Comparison of ENCODE assay signal across 21 mouse cellular contexts in the genomic region with DNA sequence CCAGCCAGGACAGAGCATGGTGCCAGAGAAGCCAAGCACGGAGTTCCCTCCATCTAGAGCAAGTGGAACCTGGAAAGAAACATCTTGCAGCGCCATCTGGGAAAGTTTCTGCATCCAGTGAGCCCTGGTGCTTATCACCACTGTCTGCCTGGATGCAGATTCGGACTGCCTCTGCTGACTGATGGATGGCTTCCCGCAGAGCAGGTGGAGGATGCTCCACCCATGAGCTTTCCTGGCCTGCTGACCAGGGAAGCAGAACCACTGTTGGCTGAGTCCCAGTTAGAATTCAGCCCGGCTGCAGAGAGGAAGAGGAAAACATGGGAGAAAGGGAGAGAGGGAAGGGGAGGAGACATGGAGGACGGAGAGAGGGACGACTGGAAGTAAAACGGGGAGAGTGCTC. TPM values are rescaled to one million over a fixed set of nuclear protein-coding genes. Genes with fewer than 3 reads are reported as not detected.
DNase-seq lines count a peak whose midpoint lies in the region; ATAC-seq and TF ChIP-seq lines count a peak whose summit lies in the region.
"Had no signal": no experiment of that assay in that cellular context is flagged by ENCODE, and none has a peak within 500 bp of the region (broad histone marks: within the 10 kb centered on the region; RNA-seq: fewer than 3 reads in every experiment).

No protein-coding gene starts in this region.

- 57% methylated on average over 8 of the region's 8 CpGs for WGBS in heart, embryonic 12.5 days
- 53% methylated on average over 8 of the region's 8 CpGs for WGBS in lung, postnatal 0 days

- no peak for ATAC-seq in heart, embryonic 12.5 days (ENCODE audit: insufficient number of reproducible peaks, low FRiP score)
- ATAC-seq in lung, postnatal 0 days = no peak
- ATAC-seq: activated CD4-positive, CD25-positive, alpha-beta regulatory T cell, adult 4 months; midbrain, embryonic 13.5 days had no signal

- peaks cover 48% of the 10 kb centered on the region for H3K27me3 ChIP-seq in heart, embryonic 12.5 days (replicated peaks)
- no peaks in the 10 kb centered on the region for H3K27me3 ChIP-seq in lung, postnatal 0 days (replicated peaks; ENCODE audit: insufficient read depth, low read length)
- H3K27me3 ChIP-seq: liver, embryonic 13.5 days; midbrain, embryonic 13.5 days; neural tube, embryonic 15.5 days had no signal

- no peak overlapping the region for H3K4me2 ChIP-seq in heart, embryonic 12.5 days
- no peak overlapping the region for H3K4me2 ChIP-seq in lung, postnatal 0 days (replicated peaks; ENCODE audit: low read depth, low read length)
- H3K4me2 ChIP-seq: heart, embryonic 13.5 days; hindbrain, embryonic 12.5 days; limb, embryonic 12.5 days; liver, embryonic 13.5 days; midbrain, embryonic 13.5 days; neural tube, embryonic 15.5 days had no signal

- intact Hi-C loops in heart, postnatal 25 days (cut with DNase I) = no loop called here

- no peak overlapping the region for H3K4me3 ChIP-seq in heart, embryonic 12.5 days
- H3K4me3 ChIP-seq in lung, postnatal 0 days (ENCODE audit: low read depth, low read length) = no peak overlapping the region
- H3K4me3 ChIP-seq: heart, embryonic 13.5 days; hindbrain, embryonic 12.5 days; left cerebral cortex, adult 2 months; limb, embryonic 12.5 days; liver, embryonic 13.5 days; midbrain, embryonic 13.5 days; myocyte; neural tube, embryonic 15.5 days had no signal

- H3K4me1 ChIP-seq in heart, embryonic 12.5 days (replicated peaks) = no peaks in the 10 kb centered on the region
- H3K4me1 ChIP-seq in lung, postnatal 0 days (ENCODE audit: insufficient read depth, low read depth, low read length) = 0 out of 2 replicates have a peak, but pooled peaks cover 3% of the 10 kb centered on the region
- H3K4me1 ChIP-seq: heart, embryonic 13.5 days; neural tube, embryonic 15.5 days had no signal

- H3K9ac ChIP-seq in heart, embryonic 12.5 days = no peak overlapping the region
- no peak overlapping the region for H3K9ac ChIP-seq in lung, postnatal 0 days (replicated peaks; ENCODE audit: low read depth)
- H3K9ac ChIP-seq: heart, embryonic 13.5 days; hindbrain, embryonic 12.5 days; limb, embryonic 12.5 days; liver, embryonic 13.5 days; midbrain, embryonic 13.5 days; neural tube, embryonic 15.5 days had no signal

- TF ChIP-seq CTCF in lung, postnatal 0 days (IDR thresholded peaks at IDR 0.05) = no peak

- no peak overlapping the region for H3K27ac ChIP-seq in heart, embryonic 12.5 days (ENCODE audit: poor library complexity, severe bottlenecking)
- H3K27ac ChIP-seq in lung, postnatal 0 days (ENCODE audit: low read length) = no peak overlapping the region
- H3K27ac ChIP-seq: heart, embryonic 13.5 days; hindbrain, embryonic 12.5 days; left cerebral cortex, adult 2 months; limb, embryonic 12.5 days; liver, embryonic 13.5 days; midbrain, embryonic 13.5 days; neural tube, embryonic 15.5 days had no signal

- DNase-seq in heart, adult 18-20 months = peak; percentile 69 to 79
- peak; percentile 58 for DNase-seq in lung, postnatal 36 days
- no peak for DNase-seq in lung, postnatal 0 days (ENCODE audit: low spot score)
- DNase-seq in heart, postnatal 25 days (ENCODE audit: low spot score) = peak; percentile 35
- DNase-seq in kidney, postnatal 36 days = peak; percentile 69 to 73
- DNase-seq in embryo, embryonic 11 days = no peak
- no peak for DNase-seq in c-Kit-positive CD71-positive TER-119-positive erythroid progenitor cells, embryonic 14.5 days (ENCODE audit: low spot score)
- DNase-seq: cerebellum, adult 9-10 months; liver, embryonic 13.5 days; right cerebral cortex, postnatal 4 days; thymus, postnatal 25 days had no signal

- H3K9me3 ChIP-seq in heart, embryonic 12.5 days (replicated peaks) = no peaks in the 10 kb centered on the region
- no peaks in the 10 kb centered on the region for H3K9me3 ChIP-seq in lung, postnatal 0 days (ENCODE audit: low read length)
- H3K9me3 ChIP-seq: heart, embryonic 13.5 days; hindbrain, embryonic 12.5 days; limb, embryonic 12.5 days; liver, embryonic 13.5 days; midbrain, embryonic 13.5 days; neural tube, embryonic 15.5 days had no signal

- H3K36me3 ChIP-seq in heart, embryonic 12.5 days = no peaks in the 10 kb centered on the region
- H3K36me3 ChIP-seq in lung, postnatal 0 days (ENCODE audit: insufficient read depth, low read length) = no peaks in the 10 kb centered on the region
- H3K36me3 ChIP-seq: heart, embryonic 13.5 days; hindbrain, embryonic 12.5 days; limb, embryonic 12.5 days; liver, embryonic 13.5 days; midbrain, embryonic 13.5 days; neural tube, embryonic 15.5 days had no signal

- TF ChIP-seq EP300 in lung, postnatal 0 days (IDR thresholded peaks at IDR 0.05) = no peak

RNA-seq across cellular contexts. Expression of a gene that starts 19.4 kb away (rescaled TPM):
- 10 to 100 TPM; 42.7 to 46.4 TPM for total RNA-seq in heart, adult 18-20 months (2021)
- polyA plus RNA-seq in heart, embryonic 12.5 days (2016; fragmentation: Nextera tagmentation; extraction: Ambion mirVana) = 168 and 183 TPM in 2 replicates
- 131 and 137 TPM in 2 replicates for polyA plus RNA-seq in lung, postnatal 0 days (2015; fragmentation: Nextera tagmentation; extraction: Ambion mirVana)
- total RNA-seq in heart, postnatal 25 days (2021) = 10 to 100 TPM; 45.6 to 46.9 TPM

RNA-seq across cellular contexts. Expression of a gene that starts 19.8 kb away (rescaled TPM):
- total RNA-seq in heart, adult 18-20 months (2021) = 1,000 to 10,000 TPM; 4,737 to 4,778 TPM
- 1,676 and 1,716 TPM in 2 replicates for polyA plus RNA-seq in heart, embryonic 12.5 days (2016; fragmentation: Nextera tagmentation; extraction: Ambion mirVana)
- 1,092 and 1,166 TPM in 2 replicates for polyA plus RNA-seq in lung, postnatal 0 days (2015; fragmentation: Nextera tagmentation; extraction: Ambion mirVana)
- total RNA-seq in heart, postnatal 25 days (2021) = 1,000 to 10,000 TPM; 4,549 to 4,664 TPM

RNA-seq across cellular contexts. Expression of a gene that starts 19.9 kb away (rescaled TPM):
- not detected for total RNA-seq in heart, adult 18-20 months (2021)
- 0.72 TPM in 1 of 2 replicates, not detected in the other for polyA plus RNA-seq in heart, embryonic 12.5 days (2016; fragmentation: Nextera tagmentation; extraction: Ambion mirVana)
- 1.00 and 1.3 TPM in 2 replicates for polyA plus RNA-seq in lung, postnatal 0 days (2015; fragmentation: Nextera tagmentation; extraction: Ambion mirVana)
- total RNA-seq in heart, postnatal 25 days (2021) = not detected
- polyA plus RNA-seq: activated CD4-positive, CD25-positive, alpha-beta regulatory T cell, adult 4 months had no signal

RNA-seq across cellular contexts. Expression of a gene that starts 40.4 kb away (rescaled TPM):
- 1 to 10 TPM; 5.6 to 6.3 TPM for total RNA-seq in heart, adult 18-20 months (2021)
- 3.5 and 6.7 TPM in 2 replicates for polyA plus RNA-seq in heart, embryonic 12.5 days (2016; fragmentation: Nextera tagmentation; extraction: Ambion mirVana)
- polyA plus RNA-seq in lung, postnatal 0 days (2015; fragmentation: Nextera tagmentation; extraction: Ambion mirVana) = 2.0 and 2.1 TPM in 2 replicates
- 1 to 10 TPM; 2.3 to 3.4 TPM for total RNA-seq in heart, postnatal 25 days (2021)
- polyA plus RNA-seq: activated CD4-positive, CD25-positive, alpha-beta regulatory T cell, adult 4 months had no signal

RNA-seq across cellular contexts. Expression of a gene that starts 48.4 kb away (rescaled TPM):
- 1 to 10 TPM; 4.8 to 6.9 TPM for total RNA-seq in heart, adult 18-20 months (2021)
- 4.9 and 5.6 TPM in 2 replicates for polyA plus RNA-seq in heart, embryonic 12.5 days (2016; fragmentation: Nextera tagmentation; extraction: Ambion mirVana)
- 36.0 and 36.4 TPM in 2 replicates for polyA plus RNA-seq in lung, postnatal 0 days (2015; fragmentation: Nextera tagmentation; extraction: Ambion mirVana)
- 1 to 10 TPM; 3.2 to 4.5 TPM for total RNA-seq in heart, postnatal 25 days (2021)
- polyA plus RNA-seq: C2C12, myocyte had no signal

Comparison
In these comparisons a context has a peak if more than half of its experiments do, and no peak if none do; other contexts are left out.
1. DNase-seq: peak in heart, adult 18-20 months (2 of 2), lung, postnatal 36 days (single experiment), heart, postnatal 25 days (single experiment) and kidney, postnatal 36 days (2 of 2); none in lung, postnatal 0 days (single experiment), embryo, embryonic 11 days (single experiment) and c-Kit-positive CD71-positive TER-119-positive erythroid progenitor cells, embryonic 14.5 days (single experiment).